Mouse (Mus musculus): ENCODE data around the gene Lrrc3b. TPM values are rescaled to one million over a fixed set of nuclear protein-coding genes. Genes with fewer than 3 reads are reported as not detected.

Gene Lrrc3b
- polyA plus RNA-seq, 1 experiment from 2014 or later: 6.7 TPM

GRCm38 (mm10) chr14:15383133-15383532, 55.7 kb downstream of the Lrrc3b start:
- no peaks in the 10 kb centered on the region for H3K36me3 ChIP-seq
- no peaks in the 10 kb centered on the region for H3K27me3 ChIP-seq
- H3K9me3 ChIP-seq: no peaks in the 10 kb centered on the region
- no peak overlapping the region for H3K9ac ChIP-seq
- 61% methylated on average over 2 of the region's 2 CpGs for WGBS
- H3K27ac ChIP-seq: no peak overlapping the region
- no peak for ATAC-seq (ENCODE audit: low FRiP score)
- H3K4me3 ChIP-seq: no peak overlapping the region
- H3K4me2 ChIP-seq: no peak overlapping the region
- no peaks in the 10 kb centered on the region for H3K4me1 ChIP-seq (replicated peaks)

DNA sequence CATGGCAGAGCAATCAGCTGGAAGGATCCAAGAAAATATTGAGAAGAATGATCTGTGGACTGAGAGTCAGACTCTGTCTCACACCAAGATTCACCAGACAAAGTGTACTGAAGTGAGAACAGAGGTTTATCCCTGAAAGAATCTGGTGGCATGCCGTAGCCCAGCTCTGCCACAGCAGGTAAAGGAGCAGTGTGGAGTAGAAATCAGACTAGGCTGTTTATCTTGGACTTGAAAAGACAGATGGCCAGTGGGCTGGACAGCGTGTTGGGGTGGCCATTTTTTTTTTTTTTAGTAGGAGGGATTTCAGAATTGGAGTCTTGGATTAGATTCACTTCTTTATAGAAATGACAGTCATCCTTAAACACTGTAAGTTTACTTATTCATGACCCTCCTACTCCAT, 61.4 kb downstream of the Lrrc3b start:
- 92% methylated on average over 2 of the region's 2 CpGs for WGBS
- ATAC-seq (ENCODE audit: low FRiP score): no peak

GRCm38 (mm10) chr14:15376786-15377185, 62.0 kb downstream of the Lrrc3b start:
- no peaks in the 10 kb centered on the region for H3K9me3 ChIP-seq
- no peak for ATAC-seq (ENCODE audit: low FRiP score)
- no peak overlapping the region for H3K4me2 ChIP-seq
- no peaks in the 10 kb centered on the region for H3K36me3 ChIP-seq
- H3K4me3 ChIP-seq: no peak overlapping the region
- 98% methylated on average over 1 of the region's 1 CpGs for WGBS
- H3K4me1 ChIP-seq (replicated peaks): no peaks in the 10 kb centered on the region
- H3K9ac ChIP-seq: no peak overlapping the region
- no peaks in the 10 kb centered on the region for H3K27me3 ChIP-seq
- H3K27ac ChIP-seq: no peak overlapping the region

More for the DNA sequence above, 61.4 kb downstream of the Lrrc3b start:
- Histone ChIP-seq H3K27me3 (no peaks in the 10 kb centered on the region), H3K9ac (no peak overlapping the region), H3K4me3 (no peak overlapping the region), H3K36me3 (no peaks in the 10 kb centered on the region), H3K4me2 (no peak overlapping the region), H3K9me3 (no peaks in the 10 kb centered on the region), H3K27ac (no peak overlapping the region), H3K4me1 (replicated peaks) (no peaks in the 10 kb centered on the region)

- no peak overlapping the region for H3K27ac ChIP-seq
- H3K9ac ChIP-seq: no peak overlapping the region
- no peaks in the 10 kb centered on the region for H3K4me1 ChIP-seq (replicated peaks)
- no peak for ATAC-seq (ENCODE audit: low FRiP score)
- no peaks in the 10 kb centered on the region for H3K27me3 ChIP-seq
- no peaks in the 10 kb centered on the region for H3K9me3 ChIP-seq
- H3K4me2 ChIP-seq: no peak overlapping the region
- H3K4me3 ChIP-seq: no peak overlapping the region
- H3K36me3 ChIP-seq: no peaks in the 10 kb centered on the region
Measured at GRCm38 (mm10) chr14:15374271-15374670, 64.5 kb downstream of the Lrrc3b start.

- Histone ChIP-seq H3K36me3 (no peaks in the 10 kb centered on the region), H3K4me1 (replicated peaks) (no peaks in the 10 kb centered on the region), H3K27me3 (no peaks in the 10 kb centered on the region), H3K9me3 (no peaks in the 10 kb centered on the region), H3K4me3 (no peak overlapping the region), H3K27ac (no peak overlapping the region), H3K4me2 (no peak overlapping the region), H3K9ac (no peak overlapping the region)
- ATAC-seq (ENCODE audit: low FRiP score): no peak
- 74% methylated on average over 1 of the region's 1 CpGs for WGBS
Measured at GRCm38 (mm10) chr14:15372985-15373384, 65.8 kb downstream of the Lrrc3b start.

DNA sequence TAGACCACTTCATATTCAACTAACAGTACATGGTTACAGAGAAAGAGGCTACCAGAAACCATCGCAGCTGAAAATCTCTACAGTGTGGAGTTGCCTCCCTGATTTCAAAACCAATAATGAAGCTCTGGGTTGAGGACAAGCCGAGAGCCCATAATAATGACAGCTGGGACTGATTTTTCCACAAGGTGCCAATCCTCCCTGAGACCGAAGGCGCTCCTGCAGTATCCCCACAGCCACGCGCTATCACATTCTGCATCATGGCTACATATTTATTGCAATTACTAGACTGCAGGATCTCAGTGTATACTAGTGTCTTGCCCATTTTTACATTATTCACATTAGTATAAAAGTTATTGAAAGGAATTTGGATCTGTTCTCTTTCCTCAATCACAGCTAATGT, 73.7 kb downstream of the Lrrc3b start:
- WGBS: 91% methylated on average over 6 of the region's 6 CpGs
- Histone ChIP-seq H3K4me2 (no peak overlapping the region), H3K27ac (no peak overlapping the region), H3K27me3 (no peaks in the 10 kb centered on the region), H3K4me1 (replicated peaks) (no peaks in the 10 kb centered on the region), H3K36me3 (no peaks in the 10 kb centered on the region), H3K9ac (no peak overlapping the region), H3K4me3 (no peak overlapping the region), H3K9me3 (no peaks in the 10 kb centered on the region)
- no peak for ATAC-seq (ENCODE audit: low FRiP score)

GRCm38 (mm10) chr14:15359893-15360292, 78.9 kb downstream of the Lrrc3b start:
- WGBS: 97% methylated on average over 1 of the region's 1 CpGs
- Histone ChIP-seq H3K36me3 (no peaks in the 10 kb centered on the region), H3K4me3 (no peak overlapping the region), H3K9me3 (no peaks in the 10 kb centered on the region), H3K9ac (no peak overlapping the region), H3K4me1 (replicated peaks) (0 out of 2 replicates have a peak, but pooled peaks cover 3% of the 10 kb centered on the region), H3K27me3 (no peaks in the 10 kb centered on the region), H3K4me2 (no peak overlapping the region), H3K27ac (no peak overlapping the region)
- no peak for ATAC-seq (ENCODE audit: low FRiP score)

DNA sequence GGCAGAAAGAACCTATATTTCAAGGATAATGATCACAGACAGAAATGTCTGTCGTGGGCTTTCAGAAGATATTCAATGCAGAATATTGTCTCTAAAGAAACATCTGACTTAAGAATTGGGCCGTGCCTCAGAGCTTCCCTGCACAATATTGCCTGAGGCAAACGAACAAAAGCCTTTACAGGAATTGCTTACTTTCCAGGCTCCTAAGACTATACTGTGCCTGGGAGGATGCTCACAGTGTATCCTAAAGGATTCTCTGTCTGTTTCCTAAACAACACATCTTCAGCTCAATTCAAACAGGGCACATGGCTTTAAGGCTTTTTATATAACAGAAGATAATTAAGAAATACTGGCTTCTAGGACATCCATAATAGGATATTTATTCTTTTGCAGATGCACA, 79.7 kb downstream of the Lrrc3b start:
- Histone ChIP-seq H3K9ac (no peak overlapping the region), H3K27ac (no peak overlapping the region), H3K27me3 (no peaks in the 10 kb centered on the region), H3K9me3 (no peaks in the 10 kb centered on the region), H3K4me1 (replicated peaks) (0 out of 2 replicates have a peak, but pooled peaks cover 3% of the 10 kb centered on the region), H3K4me3 (no peak overlapping the region), H3K36me3 (no peaks in the 10 kb centered on the region), H3K4me2 (no peak overlapping the region)
- 64% methylated on average over 3 of the region's 3 CpGs for WGBS
- no peak for ATAC-seq (ENCODE audit: low FRiP score)

DNA sequence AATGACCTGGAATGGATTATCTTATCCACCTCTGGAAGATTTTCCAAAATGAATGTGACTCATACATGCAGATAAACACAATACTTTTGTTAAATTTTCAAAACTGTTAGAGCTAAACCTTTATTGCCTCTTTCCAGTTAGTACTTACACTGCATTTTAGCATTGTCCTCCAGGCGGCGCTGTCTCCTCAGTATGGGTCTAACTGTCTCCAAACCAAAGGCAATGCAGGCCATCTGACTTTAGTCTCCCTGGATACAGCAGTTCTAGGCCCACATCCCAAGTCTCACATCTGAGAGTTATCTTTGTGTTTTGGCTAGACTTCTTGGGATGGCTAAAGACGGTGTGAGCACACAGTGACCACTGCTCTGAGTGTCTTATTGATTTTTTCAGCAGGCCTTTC, 83.3 kb downstream of the Lrrc3b start:
- Histone ChIP-seq H3K27ac (no peak overlapping the region), H3K36me3 (no peaks in the 10 kb centered on the region), H3K27me3 (no peaks in the 10 kb centered on the region), H3K4me3 (no peak overlapping the region), H3K9ac (no peak overlapping the region), H3K4me2 (no peak overlapping the region), H3K4me1 (replicated peaks) (0 out of 2 replicates have a peak, but pooled peaks cover 3% of the 10 kb centered on the region), H3K9me3 (no peaks in the 10 kb centered on the region)
- 27% methylated on average over 3 of the region's 3 CpGs for WGBS
- ATAC-seq (ENCODE audit: low FRiP score): no peak

GRCm38 (mm10) chr14:15354299-15354698, 84.5 kb downstream of the Lrrc3b start:
- Histone ChIP-seq H3K36me3 (no peaks in the 10 kb centered on the region), H3K4me3 (no peak overlapping the region), H3K27me3 (no peaks in the 10 kb centered on the region), H3K9me3 (no peaks in the 10 kb centered on the region), H3K4me1 (replicated peaks) (0 out of 2 replicates have a peak, but pooled peaks cover 3% of the 10 kb centered on the region), H3K27ac (no peak overlapping the region), H3K9ac (no peak overlapping the region), H3K4me2 (no peak overlapping the region)
- no peak for ATAC-seq (ENCODE audit: low FRiP score)
- 79% methylated on average over 5 of the region's 5 CpGs for WGBS

GRCm38 (mm10) chr14:15333130-15333529, 105.7 kb downstream of the Lrrc3b start:
- WGBS: 75% methylated on average over 2 of the region's 2 CpGs
- no peaks in the 10 kb centered on the region for H3K4me1 ChIP-seq (replicated peaks)
- H3K4me3 ChIP-seq: no peak overlapping the region
- H3K4me2 ChIP-seq: no peak overlapping the region
- H3K27ac ChIP-seq: no peak overlapping the region
- ATAC-seq (ENCODE audit: low FRiP score): no peak
- H3K27me3 ChIP-seq: no peaks in the 10 kb centered on the region
- no peaks in the 10 kb centered on the region for H3K9me3 ChIP-seq
- no peak overlapping the region for H3K9ac ChIP-seq
- no peaks in the 10 kb centered on the region for H3K36me3 ChIP-seq

- H3K9ac ChIP-seq: no peak overlapping the region
- H3K9me3 ChIP-seq: no peaks in the 10 kb centered on the region
- WGBS: 53% methylated on average over 1 of the region's 1 CpGs
- no peak overlapping the region for H3K27ac ChIP-seq
- ATAC-seq (ENCODE audit: low FRiP score): no peak
- H3K36me3 ChIP-seq: no peaks in the 10 kb centered on the region
- no peak overlapping the region for H3K4me3 ChIP-seq
- no peaks in the 10 kb centered on the region for H3K27me3 ChIP-seq
- no peaks in the 10 kb centered on the region for H3K4me1 ChIP-seq (replicated peaks)
- no peak overlapping the region for H3K4me2 ChIP-seq
Measured at GRCm38 (mm10) chr14:15331370-15331769, 107.4 kb downstream of the Lrrc3b start.

DNA sequence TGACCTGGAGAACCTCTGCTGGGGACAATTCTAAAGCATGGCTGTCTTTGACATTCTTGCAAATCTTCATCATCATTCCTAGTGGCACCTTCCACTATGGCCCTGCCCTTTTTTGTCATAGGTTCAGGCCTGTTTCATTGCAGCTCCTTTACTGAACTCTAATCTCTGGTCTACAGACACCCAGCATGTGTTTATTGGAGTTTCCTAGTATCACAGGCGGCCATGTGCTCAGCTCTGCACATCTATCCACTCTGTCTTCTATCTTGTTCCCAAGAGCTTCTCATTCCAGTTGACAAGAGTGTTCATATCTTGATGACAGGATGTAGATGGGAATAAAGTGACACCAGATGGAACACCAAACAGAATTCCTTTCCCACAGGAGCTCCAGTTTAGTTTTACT, 108.6 kb downstream of the Lrrc3b start:
- Histone ChIP-seq H3K27ac (no peak overlapping the region), H3K36me3 (no peaks in the 10 kb centered on the region), H3K4me2 (no peak overlapping the region), H3K9me3 (no peaks in the 10 kb centered on the region), H3K4me3 (no peak overlapping the region), H3K27me3 (no peaks in the 10 kb centered on the region), H3K4me1 (replicated peaks) (no peaks in the 10 kb centered on the region), H3K9ac (no peak overlapping the region)
- 81% methylated on average over 1 of the region's 1 CpGs for WGBS
- ATAC-seq (ENCODE audit: low FRiP score): no peak

GRCm38 (mm10) chr14:15325872-15326271, 112.9 kb downstream of the Lrrc3b start:
- no peaks in the 10 kb centered on the region for H3K27me3 ChIP-seq
- no peaks in the 10 kb centered on the region for H3K36me3 ChIP-seq
- no peak for ATAC-seq (ENCODE audit: low FRiP score)
- no peaks in the 10 kb centered on the region for H3K9me3 ChIP-seq
- H3K4me2 ChIP-seq: no peak overlapping the region
- H3K4me3 ChIP-seq: no peak overlapping the region
- no peak overlapping the region for H3K9ac ChIP-seq
- 85% methylated on average over 1 of the region's 1 CpGs for WGBS
- no peaks in the 10 kb centered on the region for H3K4me1 ChIP-seq (replicated peaks)
- H3K27ac ChIP-seq: no peak overlapping the region
